16 mouse cellular contexts compared by ENCODE assay signal in genomic region chr12:31620106-31620505, GRCm38 (mm10). TPM values are rescaled to one million over a fixed set of nuclear protein-coding genes. Genes with fewer than 3 reads are reported as not detected.
DNase-seq lines count a peak whose midpoint lies in the region; ATAC-seq and TF ChIP-seq lines count a peak whose summit lies in the region.
"Had no signal": no experiment of that assay in that cellular context is flagged by ENCODE, and none has a peak within 500 bp of the region (broad histone marks: within the 10 kb centered on the region; RNA-seq: fewer than 3 reads in every experiment).

No protein-coding gene starts in this region.

- peaks cover 3% of the 10 kb centered on the region for H3K9me3 ChIP-seq in intestine, embryonic 14.5 days (ENCODE audit: control insufficient read depth, low read length)
- no peaks in the 10 kb centered on the region for H3K9me3 ChIP-seq in intestine, embryonic 15.5 days
- H3K9me3 ChIP-seq in lung, embryonic 14.5 days (ENCODE audit: low read depth, low read length): no peaks in the 10 kb centered on the region
- no peaks in the 10 kb centered on the region for H3K9me3 ChIP-seq in ES-E14 (ENCODE audit: control insufficient read depth, insufficient read depth, low read depth, low read length)
- H3K9me3 ChIP-seq in stomach, embryonic 16.5 days (replicated peaks; ENCODE audit: control insufficient read depth, low read length): no peaks in the 10 kb centered on the region
- H3K9me3 ChIP-seq: embryonic facial prominence, embryonic 13.5 days had no signal

- no peak overlapping the region for H3K4me2 ChIP-seq in intestine, embryonic 14.5 days (ENCODE audit: low read length)
- no peak overlapping the region for H3K4me2 ChIP-seq in intestine, embryonic 15.5 days (replicated peaks)
- H3K4me2 ChIP-seq in lung, embryonic 14.5 days: no peak overlapping the region
- no peak overlapping the region for H3K4me2 ChIP-seq in stomach, embryonic 16.5 days (ENCODE audit: low read depth, low read length)
- H3K4me2 ChIP-seq: embryonic facial prominence, embryonic 13.5 days; heart, embryonic 13.5 days had no signal

- TF ChIP-seq CTCF in lung, embryonic 14.5 days (IDR thresholded peaks at IDR 0.05; ENCODE audit: low read depth): peak; percentile 44

- no peaks in the 10 kb centered on the region for H3K4me1 ChIP-seq in intestine, embryonic 14.5 days (replicated peaks; ENCODE audit: control insufficient read depth, insufficient read depth, low read length)
- H3K4me1 ChIP-seq in intestine, embryonic 15.5 days (replicated peaks): no peaks in the 10 kb centered on the region
- H3K4me1 ChIP-seq in lung, embryonic 14.5 days (ENCODE audit: insufficient read depth): no peaks in the 10 kb centered on the region
- no peaks in the 10 kb centered on the region for H3K4me1 ChIP-seq in ES-E14 (ENCODE audit: control insufficient read depth in 2 of 2, insufficient read depth in 2 of 2, low read length in 2 of 2, poor library complexity in 1 of 2)
- H3K4me1 ChIP-seq in stomach, embryonic 16.5 days (ENCODE audit: control insufficient read depth, insufficient read depth, low read length): no peaks in the 10 kb centered on the region

- in situ Hi-C loops in ES-E14 (cut with MboI; ENCODE audit: low sequenced_read_pairs in 2 of 2, unreplicated experiment in 2 of 2): no loop called here

- H3K36me3 ChIP-seq in intestine, embryonic 14.5 days (ENCODE audit: control insufficient read depth, insufficient read depth, low read length): peaks cover 9% of the 10 kb centered on the region
- no peaks in the 10 kb centered on the region for H3K36me3 ChIP-seq in intestine, embryonic 15.5 days
- H3K36me3 ChIP-seq in lung, embryonic 14.5 days (ENCODE audit: insufficient read depth): peaks cover 11% of the 10 kb centered on the region; the same call in 1 of the 2 replicates
- no peaks in the 10 kb centered on the region for H3K36me3 ChIP-seq in ES-E14 (ENCODE audit: control insufficient read depth, insufficient read depth, low read length, poor library complexity, severe bottlenecking)
- H3K36me3 ChIP-seq in stomach, embryonic 16.5 days (ENCODE audit: control insufficient read depth, insufficient read depth, low read length): peaks cover 8% of the 10 kb centered on the region; the same call in 1 of the 2 replicates

- no peaks in the 10 kb centered on the region for H3K27me3 ChIP-seq in intestine, embryonic 14.5 days (replicated peaks; ENCODE audit: control insufficient read depth, insufficient read depth, low read length)
- H3K27me3 ChIP-seq in intestine, embryonic 15.5 days (replicated peaks): no peaks in the 10 kb centered on the region
- no peaks in the 10 kb centered on the region for H3K27me3 ChIP-seq in lung, embryonic 14.5 days (ENCODE audit: insufficient read depth, low read length)
- no peaks in the 10 kb centered on the region for H3K27me3 ChIP-seq in stomach, embryonic 16.5 days (ENCODE audit: control insufficient read depth, insufficient read depth, low read length)
- H3K27me3 ChIP-seq: embryonic facial prominence, embryonic 13.5 days; heart, embryonic 13.5 days had no signal

- no peak overlapping the region for H3K9ac ChIP-seq in intestine, embryonic 14.5 days (ENCODE audit: low read length)
- no peak overlapping the region for H3K9ac ChIP-seq in intestine, embryonic 15.5 days
- no peak overlapping the region for H3K9ac ChIP-seq in lung, embryonic 14.5 days
- no peak overlapping the region; the same call in 1 of the 2 replicates for H3K9ac ChIP-seq in ES-E14 (ENCODE audit: insufficient read depth, low read depth, low read length, poor library complexity, severe bottlenecking)
- H3K9ac ChIP-seq in stomach, embryonic 16.5 days (ENCODE audit: low read length): no peak overlapping the region
- H3K9ac ChIP-seq: embryonic facial prominence, embryonic 13.5 days; heart, embryonic 13.5 days had no signal

- H3K27ac ChIP-seq in intestine, embryonic 14.5 days (ENCODE audit: low read depth): 0 out of 2 replicates have a peak overlapping the region, but pooled peaks have one; percentile 38
- H3K27ac ChIP-seq in intestine, embryonic 15.5 days: no peak overlapping the region
- H3K27ac ChIP-seq in lung, embryonic 14.5 days (ENCODE audit: low read depth): no peak overlapping the region
- no peak overlapping the region for H3K27ac ChIP-seq in ES-E14 (ENCODE audit: insufficient read depth, low read depth, low read length, poor library complexity, severe bottlenecking)
- H3K27ac ChIP-seq in stomach, embryonic 16.5 days (ENCODE audit: low read length): peak overlapping the region; percentile 40; the same call in 1 of the 2 replicates
- H3K27ac ChIP-seq: embryonic facial prominence, embryonic 13.5 days; heart, embryonic 13.5 days had no signal

- DNase-seq in intestine, embryonic 14.5 days (ENCODE audit: low spot score): no peak
- DNase-seq in lung, embryonic 14.5 days: no peak
- no peak for DNase-seq in lung, postnatal 14 days
- DNase-seq in ES-E14 (ENCODE audit: low read depth, low spot score): peak; percentile 47
- DNase-seq: cerebellum, adult 9-10 months; heart, postnatal 36 days; kidney, adult 9 months; lung, adult 2 months; midbrain, embryonic 14.5 days; thymus, postnatal 25 days had no signal

- H3K4me3 ChIP-seq in intestine, embryonic 14.5 days (ENCODE audit: low read depth, low read length): no peak overlapping the region
- H3K4me3 ChIP-seq in intestine, embryonic 15.5 days (replicated peaks): no peak overlapping the region
- no peak overlapping the region for H3K4me3 ChIP-seq in lung, embryonic 14.5 days (ENCODE audit: low read depth, low read length)
- H3K4me3 ChIP-seq in ES-E14 (ENCODE audit: insufficient read depth in 1 of 2, low read depth in 1 of 2, low read length in 2 of 2, poor library complexity in 1 of 2, severe bottlenecking in 1 of 2): no peak overlapping the region
- H3K4me3 ChIP-seq in stomach, embryonic 16.5 days (replicated peaks; ENCODE audit: low read length): no peak overlapping the region
- H3K4me3 ChIP-seq: embryonic facial prominence, embryonic 13.5 days; heart, embryonic 13.5 days had no signal

- WGBS in intestine, embryonic 14.5 days: 64% methylated on average over 8 of the region's 8 CpGs
- WGBS in intestine, embryonic 15.5 days: 63% methylated on average over 8 of the region's 8 CpGs
- WGBS in lung, embryonic 14.5 days: 70% methylated on average over 8 of the region's 8 CpGs
- 66% methylated on average over 8 of the region's 8 CpGs for WGBS in stomach, embryonic 16.5 days

- ATAC-seq in intestine, embryonic 14.5 days (replicated peaks; ENCODE audit: low FRiP score, low TSS enrichment, low read depth): no peak
- no peak for ATAC-seq in intestine, embryonic 15.5 days
- no peak for ATAC-seq in lung, embryonic 14.5 days (ENCODE audit: insufficient read depth)
- no peak for ATAC-seq in stomach, embryonic 16.5 days (ENCODE audit: insufficient read depth, low FRiP score)
- ATAC-seq in megakaryocyte-erythroid progenitor cell, adult 5-6 weeks (replicated peaks; ENCODE audit: low FRiP score, low TSS enrichment, poor library complexity, severe bottlenecking): no peak
- ATAC-seq: hindbrain, embryonic 16.5 days had no signal

TF ChIP-seq in ES-E14, 5 proteins besides CTCF, POLR2A, EP300 and RAD21:
- TF ChIP-seq MAFK (IDR thresholded peaks at IDR 0.05; ENCODE audit: insufficient read depth, low read depth, low read length) (no peak), ZC3H11A (IDR thresholded peaks at IDR 0.05; ENCODE audit: borderline replicate concordance, low read depth, low read length) (no peak), ZNF384 (IDR thresholded peaks at IDR 0.05; ENCODE audit: low read depth, low read length) (no peak), CHD2 (IDR thresholded peaks at IDR 0.05; ENCODE audit: low read depth, low read length) (no peak), HCFC1 (IDR thresholded peaks at IDR 0.05; ENCODE audit: borderline replicate concordance, insufficient read depth, low read length) (no peak)

RNA-seq across cellular contexts. Expression of gene Bcap29, which starts 14.4 kb away (rescaled TPM):
- 40.7 and 43.0 TPM in 2 replicates for polyA plus RNA-seq in intestine, embryonic 14.5 days (2014; fragmentation: Nextera tagmentation; extraction: Ambion mirVana)
- polyA plus RNA-seq in intestine, embryonic 15.5 days (2015; fragmentation: Nextera tagmentation; extraction: Ambion mirVana): 34.1 and 41.7 TPM in 2 replicates
- polyA plus RNA-seq in lung, embryonic 14.5 days (2014; fragmentation: Nextera tagmentation; extraction: Ambion mirVana): 33.5 and 33.9 TPM in 2 replicates
- 12.4 and 19.8 TPM in 2 replicates for total RNA-seq in ES-E14 (2012; rRNA removed)
- polyA plus RNA-seq in stomach, embryonic 16.5 days (2015; fragmentation: Nextera tagmentation; extraction: Ambion mirVana): 31.9 and 32.5 TPM in 2 replicates
- total RNA-seq in megakaryocyte-erythroid progenitor cell, adult 5-6 weeks (2014; fragmentation: Nextera tagmentation): 75.6 and 85.6 TPM in 2 replicates
- total RNA-seq in megakaryocyte-erythroid progenitor cell, adult 5-6 weeks (2017): 59.7 and 70.3 TPM in 2 replicates

RNA-seq across cellular contexts. Expression of gene Dus4l, which starts 34.5 kb away (rescaled TPM):
- 12.4 and 14.0 TPM in 2 replicates for polyA plus RNA-seq in intestine, embryonic 14.5 days (2014; fragmentation: Nextera tagmentation; extraction: Ambion mirVana)
- polyA plus RNA-seq in intestine, embryonic 15.5 days (2015; fragmentation: Nextera tagmentation; extraction: Ambion mirVana): 9.1 and 10.2 TPM in 2 replicates
- polyA plus RNA-seq in lung, embryonic 14.5 days (2014; fragmentation: Nextera tagmentation; extraction: Ambion mirVana): 12.1 and 13.6 TPM in 2 replicates
- total RNA-seq in ES-E14 (2012; rRNA removed): 8.7 and 9.1 TPM in 2 replicates
- 7.5 and 9.5 TPM in 2 replicates for polyA plus RNA-seq in stomach, embryonic 16.5 days (2015; fragmentation: Nextera tagmentation; extraction: Ambion mirVana)
- 11.7 and 15.3 TPM in 2 replicates for total RNA-seq in megakaryocyte-erythroid progenitor cell, adult 5-6 weeks (2014; fragmentation: Nextera tagmentation)
- total RNA-seq in megakaryocyte-erythroid progenitor cell, adult 5-6 weeks (2017): 19.3 and 54.4 TPM in 2 replicates

RNA-seq across cellular contexts. Expression of gene Cog5, which starts 34.6 kb away (rescaled TPM):
- 34.9 and 41.0 TPM in 2 replicates for polyA plus RNA-seq in intestine, embryonic 14.5 days (2014; fragmentation: Nextera tagmentation; extraction: Ambion mirVana)
- polyA plus RNA-seq in intestine, embryonic 15.5 days (2015; fragmentation: Nextera tagmentation; extraction: Ambion mirVana): 26.9 and 29.2 TPM in 2 replicates
- 34.0 and 37.0 TPM in 2 replicates for polyA plus RNA-seq in lung, embryonic 14.5 days (2014; fragmentation: Nextera tagmentation; extraction: Ambion mirVana)
- 33.3 and 37.5 TPM in 2 replicates for total RNA-seq in ES-E14 (2012; rRNA removed)
- polyA plus RNA-seq in stomach, embryonic 16.5 days (2015; fragmentation: Nextera tagmentation; extraction: Ambion mirVana): 29.6 and 31.3 TPM in 2 replicates
- total RNA-seq in megakaryocyte-erythroid progenitor cell, adult 5-6 weeks (2014; fragmentation: Nextera tagmentation): 38.4 and 59.7 TPM in 2 replicates
- 56.9 and 74.6 TPM in 2 replicates for total RNA-seq in megakaryocyte-erythroid progenitor cell, adult 5-6 weeks (2017)

Comparison
In these comparisons a context has a peak if more than half of its experiments do, and no peak if none do; other contexts are left out.
1. H3K27ac ChIP-seq: peak in intestine, embryonic 14.5 days (single experiment) and stomach, embryonic 16.5 days (single experiment); none in intestine, embryonic 15.5 days (single experiment), lung, embryonic 14.5 days (single experiment) and ES-E14 (single experiment).